8 mouse cellular contexts compared by ENCODE assay signal in genomic region chr3:78358377-78358776, GRCm38 (mm10).
DNase-seq lines count a peak whose midpoint lies in the region; ATAC-seq lines count a peak whose summit lies in the region.

No protein-coding gene starts in this region.

- H3K27ac ChIP-seq in forebrain, embryonic 12.5 days, result no peak overlapping the region
- H3K27ac ChIP-seq in forebrain, embryonic 11.5 days (ENCODE audit: low read depth, low read length), result no peak overlapping the region
- H3K27ac ChIP-seq in hindbrain, embryonic 12.5 days, result no peak overlapping the region

- no peak for DNase-seq in forebrain, embryonic 11.5 days (ENCODE audit: low spot score)
- peak; percentile 70 for DNase-seq in 3T3-L1 (ENCODE audit: low read depth, low spot score)
- peak; percentile 43 for DNase-seq in cerebellum, adult 9-10 months
- no peak for DNase-seq in urinary bladder, postnatal 25 days (ENCODE audit: low spot score)

- H3K9ac ChIP-seq in forebrain, embryonic 12.5 days, result no peak overlapping the region
- H3K9ac ChIP-seq in forebrain, embryonic 11.5 days (ENCODE audit: low read length), result no peak overlapping the region
- H3K9ac ChIP-seq in hindbrain, embryonic 12.5 days, result no peak overlapping the region

- peak; percentile 45; the same call in 1 of the 2 replicates for ATAC-seq in forebrain, embryonic 12.5 days (ENCODE audit: low FRiP score)
- no peak; the same call in 1 of the 2 replicates for ATAC-seq in forebrain, embryonic 11.5 days (replicated peaks; ENCODE audit: low FRiP score)
- ATAC-seq in hindbrain, embryonic 12.5 days (ENCODE audit: low FRiP score), result peak; percentile 43; the same call in 1 of the 2 replicates
- peak; percentile 63 for ATAC-seq in megakaryocyte progenitor cell, adult 5-6 weeks (replicated peaks; ENCODE audit: poor library complexity)
- ATAC-seq in megakaryocyte, adult 5-6 weeks (ENCODE audit: poor library complexity, severe bottlenecking), result no peak

- no peak overlapping the region for H3K4me2 ChIP-seq in forebrain, embryonic 12.5 days
- H3K4me2 ChIP-seq in forebrain, embryonic 11.5 days (ENCODE audit: low read depth, low read length, severe bottlenecking), result no peak overlapping the region
- H3K4me2 ChIP-seq in hindbrain, embryonic 12.5 days (replicated peaks), result no peak overlapping the region

- no peaks in the 10 kb centered on the region for H3K27me3 ChIP-seq in forebrain, embryonic 12.5 days
- no peaks in the 10 kb centered on the region for H3K27me3 ChIP-seq in forebrain, embryonic 11.5 days (ENCODE audit: control insufficient read depth, insufficient read depth, low read length)
- no peaks in the 10 kb centered on the region for H3K27me3 ChIP-seq in hindbrain, embryonic 12.5 days

- H3K4me3 ChIP-seq in forebrain, embryonic 12.5 days (replicated peaks), result no peak overlapping the region
- H3K4me3 ChIP-seq in forebrain, embryonic 11.5 days (ENCODE audit: low read depth, low read length), result no peak overlapping the region
- H3K4me3 ChIP-seq in hindbrain, embryonic 12.5 days, result no peak overlapping the region

- no peaks in the 10 kb centered on the region for H3K4me1 ChIP-seq in forebrain, embryonic 12.5 days
- H3K4me1 ChIP-seq in forebrain, embryonic 11.5 days (replicated peaks; ENCODE audit: control insufficient read depth, insufficient read depth, low read length), result no peaks in the 10 kb centered on the region
- no peaks in the 10 kb centered on the region for H3K4me1 ChIP-seq in hindbrain, embryonic 12.5 days

- H3K9me3 ChIP-seq in forebrain, embryonic 12.5 days, result no peaks in the 10 kb centered on the region
- no peaks in the 10 kb centered on the region for H3K9me3 ChIP-seq in forebrain, embryonic 11.5 days (ENCODE audit: control insufficient read depth, low read length)
- no peaks in the 10 kb centered on the region for H3K9me3 ChIP-seq in hindbrain, embryonic 12.5 days (replicated peaks)

- 62% methylated on average over 1 of the region's 1 CpGs for WGBS in forebrain, embryonic 12.5 days
- WGBS in forebrain, embryonic 11.5 days, result 59% methylated on average over 1 of the region's 1 CpGs
- WGBS in hindbrain, embryonic 12.5 days, result 60% methylated on average over 1 of the region's 1 CpGs

- H3K36me3 ChIP-seq in forebrain, embryonic 12.5 days (replicated peaks), result no peaks in the 10 kb centered on the region
- H3K36me3 ChIP-seq in forebrain, embryonic 11.5 days (ENCODE audit: control insufficient read depth, insufficient read depth, low read length), result no peaks in the 10 kb centered on the region
- H3K36me3 ChIP-seq in hindbrain, embryonic 12.5 days, result no peaks in the 10 kb centered on the region

Comparison
In these comparisons a context has a peak if more than half of its experiments do, and no peak if none do; other contexts are left out.
1. ATAC-seq: peak in forebrain, embryonic 12.5 days (single experiment), hindbrain, embryonic 12.5 days (single experiment) and megakaryocyte progenitor cell, adult 5-6 weeks (single experiment); none in forebrain, embryonic 11.5 days (single experiment) and megakaryocyte, adult 5-6 weeks (single experiment).
2. DNase-seq: peak in 3T3-L1 (single experiment) and cerebellum, adult 9-10 months (single experiment); none in forebrain, embryonic 11.5 days (single experiment) and urinary bladder, postnatal 25 days (single experiment).